Mouse (Mus musculus): Measurements from ENCODE around the gene Mef2d.

- TF ChIP-seq EP300 (IDR thresholded peaks at IDR 0.05; ENCODE audit: insufficient read depth, low read depth, low read length) (no peak), POLR2A (IDR thresholded peaks at IDR 0.05; ENCODE audit: insufficient read depth, low read length) (no peak), CTCF (IDR thresholded peaks at IDR 0.05; ENCODE audit: low read depth, low read length) (no peak)
Observed at GRCm38 (mm10) chr3:88162811-88163210, 20.6 kb downstream of the Mef2d start.

Data from ES-Bruce4 (cell line).